Mouse (Mus musculus) MEL (cell line): ENCODE results near the gene Mov10l1.

Experiments
- CTCF ChIP-seq, 3 experiments: IDR thresholded peaks in 2 of 3; conservative IDR thresholded peaks in 1 of 3; 2 replicates each; pipeline ENCODE4 v1.5.1; 2011 to 2012; ENCODE audit warnings: low read length in 3 of 3, low read depth in 2 of 3, mild to moderate bottlenecking in 2 of 3, improper control_type of control experiment in 1 of 3, inconsistent platforms in 1 of 3, mixed read lengths in 1 of 3, moderate library complexity in 1 of 3; ENCODE audit not compliant: control insufficient read depth in 1 of 3, insufficient read depth in 1 of 3, poor library complexity in 1 of 3, severe bottlenecking in 1 of 3
- E2F4 ChIP-seq: IDR thresholded peaks from 2 replicates; pipeline ENCODE4 v1.6.1; 2011; ENCODE audit warnings: low read depth, low read length, improper control_type of control experiment, borderline replicate concordance
- ELF1 ChIP-seq: IDR thresholded peaks from 2 replicates; pipeline ENCODE4 v1.6.1; 2014; ENCODE audit warnings: low read depth, mild to moderate bottlenecking, inconsistent platforms, low read length, improper control_type of control experiment, moderate library complexity
- GATA1 ChIP-seq: IDR thresholded peaks from 2 replicates; pipeline ENCODE4 v1.6.1; 2011; ENCODE audit warnings: low read depth, low read length, improper control_type of control experiment
- HCFC1 ChIP-seq: IDR thresholded peaks from 2 replicates; pipeline ENCODE4 v1.6.1; 2012; ENCODE audit warnings: low read depth, mild to moderate bottlenecking, inconsistent platforms, low read length, improper control_type of control experiment, moderate library complexity
- JUND ChIP-seq: IDR thresholded peaks from 2 replicates; pipeline ENCODE4 v1.6.1; 2011; ENCODE audit warnings: low read depth, mild to moderate bottlenecking, improper control_type of control experiment, low read length
- MAX ChIP-seq: IDR thresholded peaks from 2 replicates; pipeline ENCODE4 v1.6.1; 2011; ENCODE audit warnings: low read length, improper control_type of control experiment
- POLR2A ChIP-seq, 2 experiments: IDR thresholded peaks; 2 replicates each; pipeline ENCODE4 v1.6.1; 2011 to 2012; ENCODE audit warnings: low read length in 2 of 2, mild to moderate bottlenecking in 2 of 2, control low read depth in 1 of 2, improper control_type of control experiment in 1 of 2, low read depth in 1 of 2, moderate library complexity in 1 of 2; ENCODE audit not compliant: control insufficient read depth in 1 of 2, insufficient read depth in 1 of 2, poor library complexity in 1 of 2
- POLR2AphosphoS2 ChIP-seq: IDR thresholded peaks from 2 replicates; pipeline ENCODE4 v1.6.1; 2011; ENCODE audit warnings: low read length, improper control_type of control experiment
- RCOR1 ChIP-seq: IDR thresholded peaks from 2 replicates; pipeline ENCODE4 v1.6.1; 2012; ENCODE audit warnings: low read depth, mild to moderate bottlenecking, inconsistent platforms, low read length, improper control_type of control experiment
- USF1 ChIP-seq: IDR thresholded peaks from 2 replicates; pipeline ENCODE4 v1.6.1; 2014; ENCODE audit warnings: low read depth, mild to moderate bottlenecking, inconsistent platforms, low read length, improper control_type of control experiment, moderate library complexity
- ZC3H11A ChIP-seq: IDR thresholded peaks from 2 replicates; pipeline ENCODE4 v1.6.1; 2012; ENCODE audit warnings: low read depth, mild to moderate bottlenecking, inconsistent platforms, low read length, improper control_type of control experiment
- ZKSCAN1 ChIP-seq: IDR thresholded peaks from 2 replicates; pipeline ENCODE4 v1.6.1; 2012; ENCODE audit warnings: low read depth, mild to moderate bottlenecking, inconsistent platforms, low read length, improper control_type of control experiment, moderate library complexity

- TF ChIP-seq ZKSCAN1 (no peak), CTCF (IDR thresholded peaks at IDR 0.05 in 2 of 3, conservative IDR thresholded peaks at IDR 0.05 in 1 of 3; ENCODE audit: control insufficient read depth in 1 of 3, insufficient read depth in 1 of 3, low read depth in 2 of 3, low read length in 3 of 3, poor library complexity in 1 of 3, severe bottlenecking in 1 of 3) (peak in 2 of 3 experiments; percentile 28 to 35; a peak in 5 of 6 replicates), POLR2A (IDR thresholded peaks at IDR 0.05; ENCODE audit: control insufficient read depth in 1 of 2, insufficient read depth in 1 of 2, low read depth in 1 of 2, low read length in 2 of 2, poor library complexity in 1 of 2) (no peak), ZC3H11A (no peak), MAX (no peak), POLR2AphosphoS2 (no peak), ELF1 (no peak), USF1 (no peak), RCOR1 (no peak), HCFC1 (no peak), E2F4 (no peak), GATA1 (no peak), JUND (no peak)
These were observed 61.7 kb downstream of the Mov10l1 start for GRCm38 (mm10) chr15:89044381-89044780.
